Mouse (Mus musculus): ENCODE measurements around the gene H2-Eb2. TPM values are rescaled to one million over a fixed set of nuclear protein-coding genes. Genes with fewer than 3 reads are reported as not detected.
"Not testable (repeated sequence)": the region's sequence is repeated elsewhere in the genome, so short reads cannot be mapped to it uniquely, and the experiment has no call there.

The H2-Eb2 gene
- polyA plus RNA-seq, 1 experiment from 2014 or later: 0.11 TPM

DNA sequence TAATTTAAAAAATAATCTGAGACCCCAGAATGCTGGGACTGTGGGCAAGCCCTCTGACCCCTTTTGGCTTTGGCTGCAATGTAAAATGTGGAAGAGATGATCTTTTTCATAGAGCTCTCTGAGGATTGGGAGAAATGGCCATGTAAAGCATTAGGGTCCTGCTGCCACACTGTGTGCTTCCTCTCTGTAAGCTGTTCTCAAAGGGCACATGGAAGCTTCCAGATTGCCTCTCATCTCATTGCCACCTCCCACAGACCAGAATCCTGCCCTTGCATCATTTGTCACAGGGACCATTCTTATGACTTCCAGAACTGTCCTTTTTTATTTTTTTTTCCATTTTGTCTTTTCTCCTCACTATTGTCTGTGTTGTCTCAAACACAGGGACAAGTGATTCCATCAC lies 18.2 kb upstream of the H2-Eb2 start:
- no peaks in the 10 kb centered on the region for H3K36me3 ChIP-seq
- H3K4me3 ChIP-seq: no peak overlapping the region
- 0 out of 2 replicates have a peak, but pooled peaks cover 3% of the 10 kb centered on the region for H3K4me1 ChIP-seq
- no peak overlapping the region for H3K4me2 ChIP-seq
- H3K9me3 ChIP-seq: no peaks in the 10 kb centered on the region
- H3K9ac ChIP-seq: no peak overlapping the region
- ATAC-seq (ENCODE audit: borderline replicate concordance, extremely low read depth, low FRiP score, low TSS enrichment): no peak
- H3K27me3 ChIP-seq: peaks cover 3% of the 10 kb centered on the region; the same call in 1 of the 2 replicates
- H3K27ac ChIP-seq: no peak overlapping the region

DNA sequence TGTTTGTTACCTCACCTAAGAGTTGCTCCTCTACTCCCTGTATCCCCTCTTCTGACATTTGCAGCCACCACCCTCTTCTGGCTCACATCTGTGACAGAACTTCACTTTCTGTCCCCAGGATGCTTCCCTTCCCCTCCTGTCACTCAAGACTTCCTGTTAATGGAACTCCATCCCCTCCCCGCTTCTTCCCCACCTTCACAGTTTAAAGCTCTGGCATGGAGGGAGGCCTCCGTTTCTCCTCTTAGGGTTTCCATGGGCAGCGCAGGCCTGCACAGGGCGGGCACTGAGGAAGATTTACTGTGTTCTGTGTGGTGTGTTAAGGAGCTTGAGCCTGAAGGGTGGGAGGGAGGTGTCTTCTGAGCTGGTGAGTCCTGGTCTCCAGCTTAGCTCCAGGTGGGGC lies 17.3 kb upstream of the H2-Eb2 start:
- H3K27ac ChIP-seq: no peak overlapping the region
- 74% methylated on average over 4 of the region's 4 CpGs for WGBS
- H3K36me3 ChIP-seq: no peaks in the 10 kb centered on the region
- H3K4me1 ChIP-seq: 0 out of 2 replicates have a peak, but pooled peaks cover 3% of the 10 kb centered on the region
- no peaks in the 10 kb centered on the region for H3K9me3 ChIP-seq
- H3K4me3 ChIP-seq: no peak overlapping the region
- no peak overlapping the region for H3K9ac ChIP-seq
- H3K4me2 ChIP-seq: no peak overlapping the region
- peaks cover 3% of the 10 kb centered on the region; the same call in 1 of the 2 replicates for H3K27me3 ChIP-seq
- no peak for ATAC-seq (ENCODE audit: borderline replicate concordance, extremely low read depth, low FRiP score, low TSS enrichment)

DNA sequence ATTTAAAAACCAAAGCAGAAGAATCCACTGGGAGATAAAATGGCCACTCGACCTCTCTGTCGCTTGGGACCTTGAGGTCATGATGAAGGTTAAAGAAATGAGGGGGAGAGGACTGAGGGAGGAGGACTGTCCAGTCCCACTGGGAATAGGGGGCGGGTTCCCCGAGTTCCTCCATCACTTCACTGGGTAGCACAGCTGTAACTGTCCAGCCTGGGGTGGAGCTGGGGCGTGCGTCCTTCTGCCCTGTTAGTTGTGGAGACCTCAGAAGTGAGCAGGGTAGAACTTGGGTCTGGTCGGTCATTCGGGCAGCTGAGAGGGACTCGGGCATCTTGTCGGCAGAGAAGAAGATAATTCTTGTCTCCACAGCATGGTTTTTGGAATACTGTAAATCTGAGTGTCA lies 16.2 kb upstream of the H2-Eb2 start:
- H3K27me3 ChIP-seq: peaks cover 3% of the 10 kb centered on the region; the same call in 1 of the 2 replicates
- peak overlapping the region; percentile 61 for H3K4me3 ChIP-seq
- WGBS: 21% methylated on average over 10 of the region's 10 CpGs
- no peak for ATAC-seq (ENCODE audit: borderline replicate concordance, extremely low read depth, low FRiP score, low TSS enrichment)
- peak overlapping the region; percentile 81 for H3K4me2 ChIP-seq
- 0 out of 2 replicates have a peak, but pooled peaks cover 3% of the 10 kb centered on the region for H3K4me1 ChIP-seq
- no peak overlapping the region for H3K27ac ChIP-seq
- no peaks in the 10 kb centered on the region for H3K36me3 ChIP-seq
- H3K9ac ChIP-seq: peak overlapping the region; percentile 60
- no peaks in the 10 kb centered on the region for H3K9me3 ChIP-seq

DNA sequence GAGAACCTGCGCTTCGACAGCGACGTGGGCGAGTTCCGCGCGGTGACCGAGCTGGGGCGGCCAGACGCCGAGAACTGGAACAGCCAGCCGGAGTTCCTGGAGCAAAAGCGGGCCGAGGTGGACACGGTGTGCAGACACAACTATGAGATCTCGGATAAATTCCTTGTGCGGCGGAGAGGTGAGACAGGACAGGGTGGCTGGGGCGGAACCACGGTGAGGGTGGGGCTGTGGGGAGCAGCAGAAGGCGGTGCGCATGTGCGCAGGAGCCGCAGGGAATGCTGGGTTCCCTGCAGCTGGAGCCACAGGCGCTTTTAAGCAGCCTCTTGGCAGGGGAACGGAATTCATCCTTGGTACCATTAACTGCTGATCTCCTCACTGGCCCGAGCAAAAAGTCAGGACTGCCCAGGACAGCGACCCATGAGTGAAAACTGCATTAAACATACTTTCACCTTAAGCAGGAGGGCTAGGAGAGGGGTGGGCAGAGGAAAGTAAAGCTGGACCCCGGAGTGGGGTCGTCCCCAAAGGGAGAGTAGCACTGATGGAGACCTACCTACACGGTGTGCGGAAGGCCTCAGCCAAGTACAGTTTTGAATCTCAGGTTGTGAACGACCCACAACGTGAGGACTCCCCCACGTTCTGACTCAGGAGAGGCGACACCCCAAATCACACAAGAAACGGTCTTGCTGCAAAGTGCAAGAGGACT lies 15.6 kb upstream of the H2-Eb2 start:
- Histone ChIP-seq H3K27ac (no peak overlapping the region), H3K4me3 (peak overlapping the region; percentile 61)
- 19% methylated on average over 38 of the region's 38 CpGs for WGBS

DNA sequence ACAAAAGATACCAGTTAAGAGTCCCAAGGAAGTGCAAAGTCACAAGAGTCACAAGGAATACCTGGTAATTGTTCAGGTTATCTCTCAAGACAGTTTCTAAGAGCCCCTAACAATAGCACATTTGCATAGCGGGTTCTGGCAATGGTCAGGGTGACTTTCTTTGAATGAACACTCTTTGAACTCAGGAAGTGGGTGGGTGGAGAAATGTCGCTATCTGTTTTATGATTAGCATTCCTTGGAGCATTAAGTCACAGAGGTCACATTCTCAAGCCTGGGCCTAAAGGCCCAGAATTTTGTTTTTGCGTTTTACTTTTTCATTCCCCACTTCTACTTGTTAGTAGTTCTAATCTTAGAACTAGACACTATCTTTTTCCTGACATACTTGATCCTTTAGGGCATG lies 14.9 kb upstream of the H2-Eb2 start:
- H3K9me3 ChIP-seq; H3K4me1 ChIP-seq; H3K27ac ChIP-seq; H3K36me3 ChIP-seq; H3K27me3 ChIP-seq; H3K9ac ChIP-seq; ATAC-seq (ENCODE audit: borderline replicate concordance, extremely low read depth, low FRiP score, low TSS enrichment); H3K4me3 ChIP-seq; H3K4me2 ChIP-seq: not testable (repeated sequence)
- 74% methylated on average over 3 of the region's 3 CpGs for WGBS

More for the DNA sequence above, 15.6 kb upstream of the H2-Eb2 start:
- Histone ChIP-seq H3K36me3 (no peaks in the 10 kb centered on the region), H3K9me3 (no peaks in the 10 kb centered on the region), H3K27me3 (peaks cover 3% of the 10 kb centered on the region; the same call in 1 of the 2 replicates), H3K4me1 (0 out of 2 replicates have a peak, but pooled peaks cover 3% of the 10 kb centered on the region), H3K4me2 (peak overlapping the region; percentile 81), H3K9ac (peak overlapping the region; percentile 60)
- ATAC-seq (ENCODE audit: borderline replicate concordance, extremely low read depth, low FRiP score, low TSS enrichment): peak; percentile 71; the same call in 1 of the 2 replicates

DNA sequence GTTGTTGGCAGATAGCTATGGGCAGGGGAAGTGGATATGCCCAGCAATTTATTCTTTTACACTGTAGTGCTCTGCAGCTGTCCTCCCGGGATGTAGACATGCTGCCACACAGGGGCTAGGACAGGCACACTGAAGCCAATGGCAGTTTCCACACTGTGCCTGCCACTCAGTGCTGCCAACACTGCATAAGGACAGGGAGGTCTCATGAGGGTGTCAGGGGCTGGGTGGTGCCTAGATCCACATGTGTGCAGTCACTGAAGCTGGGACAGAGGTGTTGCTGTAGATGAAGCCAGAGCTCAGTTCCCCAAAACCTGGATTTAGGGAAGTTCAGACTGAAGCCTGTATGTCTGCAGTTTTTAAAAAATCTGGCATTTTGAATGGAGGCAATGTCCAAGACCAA lies 13.3 kb upstream of the H2-Eb2 start:
- no peak overlapping the region for H3K4me2 ChIP-seq
- H3K4me3 ChIP-seq: no peak overlapping the region
- 61% methylated on average over 1 of the region's 1 CpGs for WGBS
- no peak overlapping the region for H3K27ac ChIP-seq
- no peak for ATAC-seq (ENCODE audit: borderline replicate concordance, extremely low read depth, low FRiP score, low TSS enrichment)
- peaks cover 1% of the 10 kb centered on the region; the same call in 1 of the 2 replicates for H3K27me3 ChIP-seq
- H3K36me3 ChIP-seq: no peaks in the 10 kb centered on the region
- no peak overlapping the region for H3K9ac ChIP-seq
- 0 out of 2 replicates have a peak, but pooled peaks cover 3% of the 10 kb centered on the region for H3K4me1 ChIP-seq
- H3K9me3 ChIP-seq: no peaks in the 10 kb centered on the region

DNA sequence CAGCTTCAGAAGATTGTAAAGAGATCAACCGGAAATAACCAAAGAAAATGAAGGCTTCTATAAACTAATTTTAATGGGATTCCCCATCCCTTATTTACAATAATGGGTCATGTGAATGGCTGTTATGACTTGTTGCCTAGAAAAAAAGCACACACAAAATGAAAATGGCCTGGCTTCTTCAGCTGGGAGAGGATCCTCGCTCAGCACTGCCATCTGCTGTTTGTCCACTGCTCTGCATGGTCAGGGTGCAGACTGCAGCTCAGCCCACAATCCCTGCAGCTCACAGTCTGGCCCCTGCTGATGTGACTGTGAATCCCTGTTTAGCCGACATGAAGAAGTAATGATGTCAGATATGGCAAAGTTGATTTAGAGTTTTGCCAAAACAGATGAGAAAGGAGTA lies 12.1 kb upstream of the H2-Eb2 start:
- 28% methylated on average over 3 of the region's 3 CpGs for WGBS
- ATAC-seq (ENCODE audit: borderline replicate concordance, extremely low read depth, low FRiP score, low TSS enrichment): no peak
- Histone ChIP-seq H3K9ac (no peak overlapping the region), H3K36me3 (no peaks in the 10 kb centered on the region), H3K4me2 (no peak overlapping the region), H3K27me3 (no peaks in the 10 kb centered on the region), H3K27ac (no peak overlapping the region), H3K4me1 (0 out of 2 replicates have a peak, but pooled peaks cover 3% of the 10 kb centered on the region), H3K9me3 (no peaks in the 10 kb centered on the region), H3K4me3 (no peak overlapping the region)

DNA sequence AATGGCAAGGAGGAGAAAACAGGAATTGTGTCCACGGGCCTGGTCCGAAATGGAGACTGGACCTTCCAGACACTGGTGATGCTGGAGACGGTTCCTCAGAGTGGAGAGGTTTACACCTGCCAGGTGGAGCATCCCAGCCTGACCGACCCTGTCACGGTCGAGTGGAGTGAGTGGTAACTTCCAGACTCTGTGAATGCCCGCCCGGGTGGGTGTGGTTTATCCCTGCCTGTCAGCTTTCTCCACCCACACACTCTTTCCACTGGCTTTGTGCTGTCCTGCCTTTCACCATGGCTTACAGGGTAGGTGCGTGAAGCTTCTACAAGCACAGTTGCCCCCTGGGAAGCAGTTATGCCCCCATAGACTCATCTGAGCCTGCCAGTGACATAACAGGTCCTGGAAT lies 11.2 kb upstream of the H2-Eb2 start:
- no peak overlapping the region for H3K4me2 ChIP-seq
- H3K27me3 ChIP-seq: no peaks in the 10 kb centered on the region
- H3K36me3 ChIP-seq: no peaks in the 10 kb centered on the region
- no peak overlapping the region for H3K4me3 ChIP-seq
- no peaks in the 10 kb centered on the region for H3K9me3 ChIP-seq
- no peak for ATAC-seq (ENCODE audit: borderline replicate concordance, extremely low read depth, low FRiP score, low TSS enrichment)
- H3K27ac ChIP-seq: no peak overlapping the region
- 0 out of 2 replicates have a peak, but pooled peaks cover under 1% of the 10 kb centered on the region for H3K4me1 ChIP-seq
- WGBS: 54% methylated on average over 9 of the region's 9 CpGs
- no peak overlapping the region for H3K9ac ChIP-seq

DNA sequence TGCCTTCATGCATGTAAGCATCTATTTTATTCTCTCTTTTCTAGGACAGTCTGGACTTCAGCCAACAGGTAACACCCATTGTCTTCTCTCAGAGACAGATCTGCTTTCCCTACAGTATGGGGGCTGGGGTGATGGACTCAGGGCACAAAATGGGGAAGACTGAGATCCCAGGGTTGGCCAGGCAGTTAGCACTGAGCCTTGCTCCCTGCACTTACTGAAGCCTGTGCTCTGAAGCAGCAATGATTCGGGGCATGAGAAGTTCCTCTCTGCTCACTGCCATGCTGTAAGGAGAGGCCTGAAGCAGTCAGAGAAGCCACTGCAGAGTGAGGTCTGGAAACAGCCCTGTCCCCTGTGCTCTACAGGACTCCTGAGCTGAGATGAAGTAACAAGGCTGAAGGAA lies 10.0 kb upstream of the H2-Eb2 start:
- no peak overlapping the region for H3K9ac ChIP-seq
- H3K4me1 ChIP-seq: no peaks in the 10 kb centered on the region
- ATAC-seq (ENCODE audit: borderline replicate concordance, extremely low read depth, low FRiP score, low TSS enrichment): no peak
- no peak overlapping the region for H3K4me2 ChIP-seq
- 70% methylated on average over 1 of the region's 1 CpGs for WGBS
- H3K27ac ChIP-seq: no peak overlapping the region
- no peaks in the 10 kb centered on the region for H3K27me3 ChIP-seq
- no peak overlapping the region for H3K4me3 ChIP-seq
- no peaks in the 10 kb centered on the region for H3K36me3 ChIP-seq
- H3K9me3 ChIP-seq: no peaks in the 10 kb centered on the region

DNA sequence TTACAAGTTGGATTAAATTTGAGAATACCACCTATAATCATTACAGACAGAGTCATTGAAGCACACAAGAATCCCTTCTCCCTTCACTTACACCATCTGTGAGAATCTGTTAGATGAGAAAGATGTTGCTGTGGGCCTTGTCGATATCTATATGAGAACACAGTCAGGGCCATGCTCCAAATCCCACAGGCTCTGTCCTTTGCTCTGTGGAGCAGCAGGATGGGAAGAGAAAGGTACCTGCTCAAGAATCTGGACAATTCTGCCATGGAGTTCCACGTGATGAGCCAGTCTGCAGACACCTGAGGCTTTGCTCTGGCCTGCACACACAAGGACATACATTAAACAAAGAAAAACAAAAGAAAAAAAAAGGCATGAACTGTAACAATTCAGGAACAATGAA lies 8.8 kb upstream of the H2-Eb2 start:
- no peak overlapping the region for H3K27ac ChIP-seq
- H3K9me3 ChIP-seq: no peaks in the 10 kb centered on the region
- no peak for ATAC-seq (ENCODE audit: borderline replicate concordance, extremely low read depth, low FRiP score, low TSS enrichment)
- WGBS: 58% methylated on average over 2 of the region's 2 CpGs
- no peaks in the 10 kb centered on the region for H3K4me1 ChIP-seq
- H3K9ac ChIP-seq: no peak overlapping the region
- H3K27me3 ChIP-seq: no peaks in the 10 kb centered on the region
- H3K4me3 ChIP-seq: no peak overlapping the region
- H3K36me3 ChIP-seq: no peaks in the 10 kb centered on the region
- H3K4me2 ChIP-seq: no peak overlapping the region

DNA sequence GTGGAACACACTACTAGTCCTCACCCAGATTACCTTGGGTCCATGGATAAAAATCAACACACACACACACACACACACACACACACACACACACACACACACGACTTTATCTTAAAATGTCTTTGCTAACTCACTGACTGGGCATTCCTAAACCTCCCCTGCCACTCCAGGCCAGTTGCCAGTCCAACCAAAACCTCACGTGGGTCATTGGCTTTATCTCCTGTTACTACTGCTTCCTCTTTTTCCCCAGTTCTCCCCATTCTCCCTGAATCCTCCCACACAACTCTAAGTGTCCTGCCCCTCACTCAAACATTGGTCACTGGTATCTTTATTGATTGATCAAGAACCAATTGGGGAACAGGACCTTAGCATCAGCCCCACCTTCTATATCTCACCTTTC lies 8.2 kb upstream of the H2-Eb2 start:
- no peak for ATAC-seq (ENCODE audit: borderline replicate concordance, extremely low read depth, low FRiP score, low TSS enrichment)

DNA sequence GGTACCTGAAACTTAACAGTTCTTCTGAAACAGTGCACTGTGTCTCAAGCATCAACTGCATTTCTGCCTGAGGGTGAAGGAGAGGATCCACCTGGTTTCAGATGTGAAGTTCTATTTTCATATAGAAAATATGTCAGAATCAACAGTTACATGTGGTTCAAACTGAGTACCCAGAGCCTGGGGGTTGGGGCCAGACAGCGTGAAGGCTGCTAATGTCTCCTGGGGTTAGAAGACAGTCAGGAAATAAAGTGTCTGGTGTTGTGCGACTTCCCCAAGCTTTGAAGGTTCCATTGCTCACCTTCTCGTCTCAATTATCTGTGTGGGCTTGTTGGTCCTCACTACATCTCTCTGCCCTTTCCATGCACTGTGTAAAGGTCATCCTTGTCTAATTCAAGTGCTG lies 908 bp downstream of the H2-Eb2 start:
- Histone ChIP-seq H3K9me3 (no peaks in the 10 kb centered on the region), H3K4me3 (no peak overlapping the region), H3K36me3 (no peaks in the 10 kb centered on the region), H3K4me1 (no peaks in the 10 kb centered on the region), H3K27me3 (no peaks in the 10 kb centered on the region), H3K27ac (no peak overlapping the region), H3K9ac (no peak overlapping the region), H3K4me2 (no peak overlapping the region)
- ATAC-seq (ENCODE audit: borderline replicate concordance, extremely low read depth, low FRiP score, low TSS enrichment): no peak
- WGBS: 65% methylated on average over 3 of the region's 3 CpGs

More for the DNA sequence above, 8.2 kb upstream of the H2-Eb2 start:
- H3K9ac ChIP-seq: no peak overlapping the region
- H3K9me3 ChIP-seq: no peaks in the 10 kb centered on the region
- H3K36me3 ChIP-seq: no peaks in the 10 kb centered on the region
- H3K4me2 ChIP-seq: no peak overlapping the region
- no peak overlapping the region for H3K27ac ChIP-seq
- H3K4me1 ChIP-seq: no peaks in the 10 kb centered on the region
- no peaks in the 10 kb centered on the region for H3K27me3 ChIP-seq
- H3K4me3 ChIP-seq: no peak overlapping the region
- 27% methylated on average over 2 of the region's 2 CpGs for WGBS
